In genomic region chr4:138922131-138922459, GRCm38 (mm10) we compare ENCODE assay signal across 8 mouse cellular contexts. TPM values are rescaled to one million over a fixed set of nuclear protein-coding genes. Genes with fewer than 3 reads are reported as not detected.
DNase-seq lines count a peak whose midpoint lies in the region; ATAC-seq and TF ChIP-seq lines count a peak whose summit lies in the region.

No protein-coding gene starts in this region.

- H3K9ac ChIP-seq in limb, embryonic 13.5 days = no peak overlapping the region
- peak overlapping the region; percentile 57 for H3K9ac ChIP-seq in midbrain, embryonic 16.5 days (ENCODE audit: low read depth, low read length)

- H3K36me3 ChIP-seq in limb, embryonic 13.5 days = no peaks in the 10 kb centered on the region
- no peaks in the 10 kb centered on the region for H3K36me3 ChIP-seq in midbrain, embryonic 16.5 days (ENCODE audit: control insufficient read depth, insufficient read depth, low read length)

- peak; percentile 72 for TF ChIP-seq CTCF in bone marrow macrophage, adult 2 months (IDR thresholded peaks at IDR 0.05; ENCODE audit: low read depth, low read length)
- peak; percentile 99 for TF ChIP-seq CTCF in embryonic fibroblast, embryonic 13.5 days (IDR thresholded peaks at IDR 0.05; ENCODE audit: borderline replicate concordance, insufficient read depth, low read length)

- no peak overlapping the region for H3K4me3 ChIP-seq in bone marrow macrophage, adult 2 months (ENCODE audit: insufficient read depth, low read length)
- no peak overlapping the region for H3K4me3 ChIP-seq in embryonic fibroblast, embryonic 13.5 days (ENCODE audit: insufficient read depth, low read length)
- peak overlapping the region; percentile 28 for H3K4me3 ChIP-seq in limb, embryonic 13.5 days
- H3K4me3 ChIP-seq in midbrain, embryonic 16.5 days (ENCODE audit: low read depth, low read length) = peak overlapping the region; percentile 40

- no peaks in the 10 kb centered on the region for H3K9me3 ChIP-seq in limb, embryonic 13.5 days
- no peaks in the 10 kb centered on the region for H3K9me3 ChIP-seq in midbrain, embryonic 16.5 days (replicated peaks; ENCODE audit: control insufficient read depth, low read length, poor library complexity, severe bottlenecking)

- ATAC-seq in limb, embryonic 13.5 days (ENCODE audit: low FRiP score, low read depth) = peak; percentile 71
- peak; percentile 88 for ATAC-seq in midbrain, embryonic 16.5 days

- H3K27me3 ChIP-seq in limb, embryonic 13.5 days = peaks cover 13% of the 10 kb centered on the region; the same call in 1 of the 2 replicates
- no peaks in the 10 kb centered on the region; the same call in 1 of the 2 replicates for H3K27me3 ChIP-seq in midbrain, embryonic 16.5 days (ENCODE audit: control insufficient read depth, insufficient read depth, low read depth, low read length)

- no peaks in the 10 kb centered on the region for H3K4me1 ChIP-seq in bone marrow macrophage, adult 2 months (ENCODE audit: control insufficient read depth, insufficient read depth, low read length)
- H3K4me1 ChIP-seq in embryonic fibroblast, embryonic 13.5 days (ENCODE audit: control insufficient read depth, insufficient read depth, low read length) = no peaks in the 10 kb centered on the region
- no peaks in the 10 kb centered on the region for H3K4me1 ChIP-seq in limb, embryonic 13.5 days
- H3K4me1 ChIP-seq in midbrain, embryonic 16.5 days (ENCODE audit: control insufficient read depth, insufficient read depth, low read length) = peaks cover 9% of the 10 kb centered on the region

- DNase-seq in A20 (ENCODE audit: low read depth, low spot score) = peak; percentile 86
- peak; percentile 85 to 94 for DNase-seq in heart, adult 9 months (ENCODE audit: low spot score in 2 of 2)
- DNase-seq in kidney, adult 9 months = peak; percentile 98
- DNase-seq in spleen, postnatal 10 days (ENCODE audit: low spot score in 2 of 2) = peak; percentile 85 to 92

- H3K27ac ChIP-seq in bone marrow macrophage, adult 2 months (ENCODE audit: insufficient read depth, low read depth, low read length) = no peak overlapping the region
- H3K27ac ChIP-seq in embryonic fibroblast, embryonic 13.5 days (ENCODE audit: insufficient read depth, low read length) = no peak overlapping the region
- H3K27ac ChIP-seq in limb, embryonic 13.5 days = no peak overlapping the region
- no peak overlapping the region for H3K27ac ChIP-seq in midbrain, embryonic 16.5 days (ENCODE audit: low read length)

- WGBS in limb, embryonic 13.5 days = 2% methylated on average over 11 of the region's 11 CpGs
- 3% methylated on average over 11 of the region's 11 CpGs for WGBS in midbrain, embryonic 16.5 days

- H3K4me2 ChIP-seq in limb, embryonic 13.5 days (replicated peaks) = peak overlapping the region; percentile 60
- H3K4me2 ChIP-seq in midbrain, embryonic 16.5 days (ENCODE audit: low read length) = peak overlapping the region; percentile 68

- no peak for TF ChIP-seq POLR2A in bone marrow macrophage, adult 2 months (IDR thresholded peaks at IDR 0.05; ENCODE audit: borderline replicate concordance, low read depth, low read length)
- TF ChIP-seq POLR2A in embryonic fibroblast, embryonic 13.5 days (IDR thresholded peaks at IDR 0.05; ENCODE audit: low read depth, low read length) = no peak

RNA-seq across cellular contexts. Expression of gene Otud3, which starts 8.3 kb away (rescaled TPM):
- polyA plus RNA-seq in bone marrow macrophage, adult 2 months (2012; ENCODE audit: insufficient read depth, insufficient read length, missing spikeins) = 4.8 and 8.0 TPM in 2 replicates
- 8.9 and 9.2 TPM in 2 replicates for polyA plus RNA-seq in embryonic fibroblast, embryonic 13.5 days (2011; ENCODE audit: insufficient read length, low read depth, missing spikeins)
- 2.9 and 3.1 TPM in 2 replicates for polyA plus RNA-seq in limb, embryonic 13.5 days (2015; fragmentation: Nextera tagmentation; extraction: Ambion mirVana)
- 2.3 and 2.4 TPM in 2 replicates for polyA plus RNA-seq in midbrain, embryonic 16.5 days (2015; fragmentation: Nextera tagmentation; extraction: Ambion mirVana)

RNA-seq across cellular contexts. Expression of gene Pla2g2e, which starts 44.4 kb away (rescaled TPM):
- 0.96 TPM in 1 of 2 replicates, not detected in the other for polyA plus RNA-seq in bone marrow macrophage, adult 2 months (2012; ENCODE audit: insufficient read depth, insufficient read length, missing spikeins)
- 0.61 TPM in 1 of 2 replicates, not detected in the other for polyA plus RNA-seq in embryonic fibroblast, embryonic 13.5 days (2011; ENCODE audit: insufficient read length, low read depth, missing spikeins)
- not detected in 2 replicates for polyA plus RNA-seq in limb, embryonic 13.5 days (2015; fragmentation: Nextera tagmentation; extraction: Ambion mirVana)
- polyA plus RNA-seq in midbrain, embryonic 16.5 days (2015; fragmentation: Nextera tagmentation; extraction: Ambion mirVana) = not detected in 2 replicates

RNA-seq across cellular contexts. Expression of gene Rnf186, which starts 44.8 kb away (rescaled TPM):
- polyA plus RNA-seq in bone marrow macrophage, adult 2 months (2012; ENCODE audit: insufficient read depth, insufficient read length, missing spikeins) = not detected in 2 replicates
- not detected in 2 replicates for polyA plus RNA-seq in embryonic fibroblast, embryonic 13.5 days (2011; ENCODE audit: insufficient read length, low read depth, missing spikeins)
- polyA plus RNA-seq in limb, embryonic 13.5 days (2015; fragmentation: Nextera tagmentation; extraction: Ambion mirVana) = 0.27 and 0.45 TPM in 2 replicates
- not detected in 2 replicates for polyA plus RNA-seq in midbrain, embryonic 16.5 days (2015; fragmentation: Nextera tagmentation; extraction: Ambion mirVana)

RNA-seq across cellular contexts. Expression of gene Gm13030, which starts 48.3 kb away (rescaled TPM):
- polyA plus RNA-seq in bone marrow macrophage, adult 2 months (2012; ENCODE audit: insufficient read depth, insufficient read length, missing spikeins) = not detected in 2 replicates
- polyA plus RNA-seq in embryonic fibroblast, embryonic 13.5 days (2011; ENCODE audit: insufficient read length, low read depth, missing spikeins) = not detected in 2 replicates
- polyA plus RNA-seq in limb, embryonic 13.5 days (2015; fragmentation: Nextera tagmentation; extraction: Ambion mirVana) = not detected in 2 replicates
- polyA plus RNA-seq in midbrain, embryonic 16.5 days (2015; fragmentation: Nextera tagmentation; extraction: Ambion mirVana) = not detected in 2 replicates

RNA-seq across cellular contexts. Expression of gene Tmco4, which starts 50.6 kb away (rescaled TPM):
- 5.4 and 6.5 TPM in 2 replicates for polyA plus RNA-seq in bone marrow macrophage, adult 2 months (2012; ENCODE audit: insufficient read depth, insufficient read length, missing spikeins)
- 8.5 and 14.3 TPM in 2 replicates for polyA plus RNA-seq in embryonic fibroblast, embryonic 13.5 days (2011; ENCODE audit: insufficient read length, low read depth, missing spikeins)
- polyA plus RNA-seq in limb, embryonic 13.5 days (2015; fragmentation: Nextera tagmentation; extraction: Ambion mirVana) = 3.4 and 3.7 TPM in 2 replicates
- 0.62 and 0.84 TPM in 2 replicates for polyA plus RNA-seq in midbrain, embryonic 16.5 days (2015; fragmentation: Nextera tagmentation; extraction: Ambion mirVana)

Comparison
In these comparisons a context has a peak if more than half of its experiments do, and no peak if none do; other contexts are left out.
1. H3K4me3 ChIP-seq: peak in limb, embryonic 13.5 days (single experiment) and midbrain, embryonic 16.5 days (single experiment); none in bone marrow macrophage, adult 2 months (single experiment) and embryonic fibroblast, embryonic 13.5 days (single experiment).
2. Peak in every context shown above with its lines, with median percentiles within 50 percentile points of each other: DNase-seq.